Mouse (Mus musculus): ENCODE results near the gene Cdc42bpg.

DNA sequence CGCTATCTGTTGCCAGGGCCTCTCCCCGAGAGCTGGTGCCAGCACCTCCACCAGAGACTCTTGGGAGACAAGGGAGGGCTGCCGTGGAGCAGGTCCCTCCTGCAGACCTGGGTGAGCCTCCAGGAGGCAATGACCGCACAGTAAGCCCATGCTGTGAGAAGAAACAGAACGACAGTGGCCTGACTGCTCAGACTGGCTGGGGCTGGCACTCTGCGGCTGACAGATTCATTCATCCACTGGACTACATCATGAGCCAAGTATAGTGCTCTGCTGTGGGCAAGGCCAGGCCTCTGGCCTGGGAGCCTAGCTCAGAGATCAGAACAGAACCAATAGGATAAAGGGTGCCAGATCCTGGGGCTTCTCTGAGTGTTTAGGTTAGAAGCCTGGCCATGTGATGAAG is 2.4 kb upstream of the Cdc42bpg start:
- TF ChIP-seq POLR2A (IDR thresholded peaks at IDR 0.05; ENCODE audit: insufficient read depth, low read depth, low read length) (no peak), CTCF (IDR thresholded peaks at IDR 0.05; ENCODE audit: insufficient read depth, low read depth, low read length) (no peak)
